Mouse (Mus musculus) CH12.LX (cell line): Measurements from ENCODE around the gene Zkscan14. TPM values are rescaled to one million over a fixed set of nuclear protein-coding genes. Genes with fewer than 3 reads are reported as not detected.

Experiments used
- DNase-seq: peaks from one replicate; pipeline ENCODE4 v3.0.0-alpha.2; 2013; ENCODE audit errors: extremely low read depth
- H3K27ac ChIP-seq: 2 replicates; pipeline ENCODE4 v1.5.1; 2012; ENCODE audit warnings: low read depth, mild to moderate bottlenecking, control low read depth, moderate library complexity; ENCODE audit not compliant: insufficient read depth
- H3K27me3 ChIP-seq: replicated peaks from 2 replicates; pipeline ENCODE3; 2012; ENCODE audit warnings: inconsistent platforms
- H3K36me3 ChIP-seq, 2 experiments: replicated peaks in 1 of 2; 2 replicates each; pipeline versions ENCODE3 to v1.6.1; 2012; ENCODE audit warnings: inconsistent platforms in 1 of 2, low read length in 1 of 2, mild to moderate bottlenecking in 1 of 2, mixed read lengths in 1 of 2, moderate library complexity in 1 of 2; ENCODE audit not compliant: control insufficient read depth in 1 of 2, insufficient read depth in 1 of 2
- H3K4me1 ChIP-seq, 2 experiments: 2 replicates each; pipeline ENCODE4 v1.6.1; 2012; ENCODE audit warnings: inconsistent platforms in 1 of 2, moderate library complexity in 1 of 2; ENCODE audit not compliant: insufficient read depth in 2 of 2, control insufficient read depth in 1 of 2
- H3K4me2 ChIP-seq: 2 replicates; pipeline ENCODE4 v1.6.1; 2012; ENCODE audit warnings: low read depth, mild to moderate bottlenecking, control low read depth; ENCODE audit not compliant: poor library complexity, insufficient read depth, severe bottlenecking
- H3K4me3 ChIP-seq, 3 experiments: fragments of 150-350 bp in 1 of 3; sonication (generic) in 1 of 3; replicated peaks in 1 of 3; 2 replicates each; pipeline versions ENCODE3 to v1.5.1; 2011 to 2012; ENCODE audit warnings: low read depth in 2 of 3, low read length in 2 of 3, mild to moderate bottlenecking in 2 of 3, moderate library complexity in 2 of 3, control low read depth in 1 of 3, improper control_type of control experiment in 1 of 3, inconsistent platforms in 1 of 3, mixed read lengths in 1 of 3; ENCODE audit not compliant: poor library complexity in 1 of 3
- H3K79me2 ChIP-seq: replicated peaks from 2 replicates; pipeline ENCODE4 v1.6.1; 2012; ENCODE audit warnings: mild to moderate bottlenecking, moderate library complexity; ENCODE audit not compliant: control insufficient read depth, poor library complexity, insufficient read depth, severe bottlenecking; ENCODE audit errors: extremely low read depth
- H3K9ac ChIP-seq: 2 replicates; pipeline ENCODE4 v1.6.1; 2012; ENCODE audit warnings: low read depth, mild to moderate bottlenecking, control low read depth, moderate library complexity; ENCODE audit not compliant: insufficient read depth
- H3K9me3 ChIP-seq: replicated peaks from 2 replicates; pipeline ENCODE3; 2012; ENCODE audit warnings: low read length, inconsistent platforms, mixed read lengths
- CHD1 ChIP-seq: IDR thresholded peaks from 2 replicates; pipeline ENCODE4 v1.6.1; 2012; ENCODE audit warnings: low read depth, low read length, improper control_type of control experiment, inconsistent platforms
- E2F4 ChIP-seq: IDR thresholded peaks from 2 replicates; pipeline ENCODE4 v1.6.1; 2011; ENCODE audit warnings: low read depth, low read length, improper control_type of control experiment; ENCODE audit not compliant: insufficient replicate concordance
- ETS1 ChIP-seq: conservative IDR thresholded peaks from 2 replicates; pipeline ENCODE4 v1.6.1; 2012; ENCODE audit warnings: low read depth, mild to moderate bottlenecking, inconsistent platforms, low read length, improper control_type of control experiment, moderate library complexity
- GABPA ChIP-seq: IDR thresholded peaks from 2 replicates; pipeline ENCODE4 v1.6.1; 2012; ENCODE audit warnings: low read depth, low read length, improper control_type of control experiment, inconsistent platforms; ENCODE audit not compliant: insufficient replicate concordance
- HCFC1 ChIP-seq: IDR thresholded peaks from 2 replicates; pipeline ENCODE4 v1.6.1; 2012; ENCODE audit warnings: low read depth, mild to moderate bottlenecking, inconsistent platforms, low read length, improper control_type of control experiment
- IRF4 ChIP-seq: IDR thresholded peaks from 2 replicates; pipeline ENCODE4 v1.6.1; 2014; ENCODE audit warnings: low read depth, mild to moderate bottlenecking, inconsistent platforms, low read length, improper control_type of control experiment
- JUND ChIP-seq: conservative IDR thresholded peaks from 2 replicates; pipeline ENCODE4 v1.6.1; 2011; ENCODE audit warnings: low read depth, low read length, improper control_type of control experiment
- MAFK ChIP-seq: IDR thresholded peaks from 2 replicates; pipeline ENCODE4 v1.6.1; 2011; ENCODE audit warnings: low read length, improper control_type of control experiment; ENCODE audit not compliant: insufficient replicate concordance
- MAX ChIP-seq: IDR thresholded peaks from 2 replicates; pipeline ENCODE4 v1.6.1; 2011; ENCODE audit warnings: low read length, improper control_type of control experiment
- MAZ ChIP-seq: IDR thresholded peaks from 2 replicates; pipeline ENCODE4 v1.6.1; 2012; ENCODE audit warnings: low read depth, mild to moderate bottlenecking, inconsistent platforms, low read length, improper control_type of control experiment, moderate library complexity
- MEF2A ChIP-seq: IDR thresholded peaks from 2 replicates; pipeline ENCODE4 v1.6.1; 2014; ENCODE audit warnings: low read depth, mild to moderate bottlenecking, inconsistent platforms, low read length, improper control_type of control experiment, borderline replicate concordance
- NRF1 ChIP-seq: IDR thresholded peaks from 2 replicates; pipeline ENCODE4 v1.6.1; 2014; ENCODE audit warnings: low read depth, mild to moderate bottlenecking, inconsistent platforms, low read length, improper control_type of control experiment, moderate library complexity
- POLR2AphosphoS2 ChIP-seq: IDR thresholded peaks from 2 replicates; pipeline ENCODE4 v1.6.1; 2011; ENCODE audit warnings: low read depth, low read length, improper control_type of control experiment
- RCOR1 ChIP-seq: conservative IDR thresholded peaks from 2 replicates; pipeline ENCODE4 v1.6.1; 2012; ENCODE audit warnings: low read depth, mild to moderate bottlenecking, inconsistent platforms, low read length, improper control_type of control experiment
- SIN3A ChIP-seq: IDR thresholded peaks from 2 replicates; pipeline ENCODE4 v1.6.1; 2012; ENCODE audit warnings: low read length, improper control_type of control experiment, inconsistent platforms
- SMC3 ChIP-seq: IDR thresholded peaks from 2 replicates; pipeline ENCODE4 v1.6.1; 2011; ENCODE audit warnings: low read depth, low read length, improper control_type of control experiment
- UBTF ChIP-seq: IDR thresholded peaks from 2 replicates; pipeline ENCODE4 v1.6.1; 2012; ENCODE audit warnings: low read depth, mild to moderate bottlenecking, inconsistent platforms, low read length, improper control_type of control experiment, moderate library complexity
- USF1 ChIP-seq: IDR thresholded peaks from 2 replicates; pipeline ENCODE4 v1.6.1; 2014; ENCODE audit warnings: low read depth, mild to moderate bottlenecking, inconsistent platforms, low read length, improper control_type of control experiment
- ZKSCAN1 ChIP-seq: IDR thresholded peaks from 2 replicates; pipeline ENCODE4 v1.6.1; 2012; ENCODE audit warnings: low read depth, inconsistent platforms, low read length, improper control_type of control experiment, borderline replicate concordance
- ZMIZ1 ChIP-seq: IDR thresholded peaks from 2 replicates; pipeline ENCODE4 v1.6.1; 2012; ENCODE audit warnings: low read depth, mild to moderate bottlenecking, inconsistent platforms, low read length, improper control_type of control experiment
- ZNF384 ChIP-seq: IDR thresholded peaks from 2 replicates; pipeline ENCODE4 v1.6.1; 2012; ENCODE audit warnings: low read depth, low read length, improper control_type of control experiment, inconsistent platforms
- dilution Hi-C: fragments of 300-500 bp; cut with MboI; formaldehyde crosslinking; loops from 2 replicates; pipeline ENCODE4 v1.14.3; 2020; ENCODE audit warnings: low sequenced_read_pairs; ENCODE audit not compliant: extremely low pct_unique_long_range_greater_than_20kb, extremely low pct_ligation_motif_present
- in situ Hi-C: fragments of 300-500 bp; cut with MboI; formaldehyde crosslinking; loops from 3 replicates; pipeline ENCODE4 v1.14.3; 2019; ENCODE audit warnings: low sequenced_read_pairs, low pct_ligation_motif_present, low pct_unique_long_range_greater_than_20kb, mixed read lengths
- polyA plus RNA-seq: library from polyadenylated mRNA; unstranded; fragments of >175 nt; gene quantifications from 2 replicates; pipeline ENCODE4 v1.2.1, GENCODE M21; 2012; ENCODE audit warnings: low read depth; ENCODE audit not compliant: insufficient read length
- total RNA-seq, 2 experiments: library from RNA; depleted of rRNA; stranded (reverse); fragments of 300-350 nt in 1 of 2; fragments of >200 nt in 1 of 2; gene quantifications; 2 replicates each; pipeline ENCODE4 v1.2.3; 2012 to 2014

The Zkscan14 gene
- total and polyA plus RNA-seq, 3 experiments, result 10.1 to 12.1 (median 10.7) TPM

DNA sequence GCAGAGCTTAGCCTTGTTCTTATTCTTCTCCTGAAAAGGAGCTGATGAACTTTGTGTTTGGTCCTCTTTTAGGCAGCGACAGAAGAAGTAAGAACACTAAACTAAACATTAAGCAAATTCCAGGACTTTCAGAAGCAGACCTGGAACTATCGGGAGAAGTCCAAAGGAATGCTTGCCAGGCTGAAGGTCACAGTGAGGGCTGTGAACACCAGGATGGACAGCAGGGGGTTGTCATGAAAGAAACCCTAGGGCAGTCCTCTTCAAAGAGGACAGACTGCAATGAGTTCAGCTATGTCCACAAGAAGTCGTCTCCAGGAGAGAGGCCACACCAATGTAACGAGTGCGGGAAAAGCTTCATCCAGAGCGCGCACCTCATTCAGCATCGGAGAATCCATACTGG is 18.3 kb upstream of the Zkscan14 start:
- Histone ChIP-seq H3K36me3 (peaks cover 27 to 52% of the 10 kb centered on the region in 2 experiments), H3K9me3 (no peaks in the 10 kb centered on the region), H3K27ac (no peak overlapping the region), H3K4me3 (no peak overlapping the region), H3K27me3 (no peaks in the 10 kb centered on the region), H3K79me2 (no peaks in the 10 kb centered on the region), H3K4me2 (no peak overlapping the region), H3K9ac (no peak overlapping the region), H3K4me1 (no peaks in the 10 kb centered on the region)
- in situ Hi-C loops (no loop called here), dilution Hi-C loops (no loop called here)
- no peak for TF ChIP-seq IRF4
- TF ChIP-seq USF1, result no peak
- no peak for DNase-seq

DNA sequence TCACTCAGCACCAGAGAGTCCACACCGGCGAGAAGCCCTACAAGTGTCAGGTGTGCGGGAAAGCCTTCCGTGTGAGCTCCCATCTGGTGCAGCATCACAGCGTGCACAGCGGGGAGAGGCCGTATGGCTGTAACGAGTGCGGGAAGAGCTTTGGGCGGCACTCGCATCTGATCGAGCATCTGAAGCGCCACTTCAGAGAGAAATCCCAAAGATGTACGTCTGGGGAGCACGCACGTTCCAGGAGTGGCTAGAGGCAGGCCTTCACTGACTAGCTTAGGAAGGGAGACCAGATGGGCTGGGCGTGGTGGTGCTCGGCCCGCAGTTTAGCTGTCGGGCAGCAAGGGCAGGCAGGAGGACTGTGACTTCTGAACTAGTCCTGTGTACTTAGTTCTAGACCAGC is 17.0 kb upstream of the Zkscan14 start:
- TF ChIP-seq POLR2AphosphoS2 (no peak), HCFC1 (no peak), JUND (no peak), MAZ (no peak), GABPA (no peak), NRF1 (no peak), CHD1 (no peak), MEF2A (no peak), UBTF (no peak), MAX (no peak), ZMIZ1 (no peak), ZKSCAN1 (no peak), MAFK (no peak), ZNF384 (no peak), E2F4 (no peak), ETS1 (no peak), SIN3A (no peak), SMC3 (no peak), RCOR1 (no peak)
- H3K79me2 ChIP-seq, result no peaks in the 10 kb centered on the region
- in situ Hi-C loops (no loop called here), dilution Hi-C loops (no loop called here)
- H3K27me3 ChIP-seq, result no peaks in the 10 kb centered on the region
- no peaks in the 10 kb centered on the region for H3K4me1 ChIP-seq
- H3K9ac ChIP-seq, result no peak overlapping the region
- H3K4me3 ChIP-seq, result no peak overlapping the region
- peaks cover 29 to 64% of the 10 kb centered on the region in 2 experiments for H3K36me3 ChIP-seq
- no peak for DNase-seq
- H3K27ac ChIP-seq, result no peak overlapping the region
- no peak overlapping the region for H3K4me2 ChIP-seq
- H3K9me3 ChIP-seq, result no peaks in the 10 kb centered on the region
